Mouse (Mus musculus) stomach, postnatal 0 days (tissue): Measurements from ENCODE around the gene Nme2.

Source experiments
- CTCF ChIP-seq: IDR thresholded peaks from 2 replicates; pipeline ENCODE4 v1.5.1; 2016; ENCODE audit warnings: antibody characterized with exemption, low read depth, mild to moderate bottlenecking, moderate library complexity
- EP300 ChIP-seq: optimal IDR thresholded peaks from 2 replicates; pipeline ENCODE3; 2016; ENCODE audit warnings: antibody characterized with exemption

- TF ChIP-seq CTCF (no peak), EP300 (no peak)
Observed at GRCm38 (mm10) chr11:93979502-93980049, 23.5 kb upstream of the Nme2 start.
